Mouse (Mus musculus) erythroblast, embryonic 14.5 days (primary cell): Measurements from ENCODE around the gene Daam1. TPM values are rescaled to one million over a fixed set of nuclear protein-coding genes. Genes with fewer than 3 reads are reported as not detected.

Experiments
- H3K27me3 ChIP-seq: 2 replicates; pipeline ENCODE4 v1.6.1; 2012; ENCODE audit warnings: inconsistent platforms; ENCODE audit not compliant: control insufficient read depth
- H3K36me3 ChIP-seq: 2 replicates; pipeline ENCODE4 v1.6.1; 2012; ENCODE audit warnings: mild to moderate bottlenecking, inconsistent platforms; ENCODE audit not compliant: control insufficient read depth
- H3K4me1 ChIP-seq: 2 replicates; pipeline ENCODE4 v1.6.1; 2012; ENCODE audit warnings: inconsistent platforms; ENCODE audit not compliant: control insufficient read depth
- H3K4me3 ChIP-seq: replicated peaks from 2 replicates; pipeline ENCODE3; 2012; ENCODE audit warnings: moderate library complexity, mild to moderate bottlenecking, inconsistent platforms
- H3K9me3 ChIP-seq: 2 replicates; pipeline ENCODE4 v1.6.1; 2012; ENCODE audit warnings: low read length, inconsistent platforms, mixed read lengths; ENCODE audit not compliant: control insufficient read depth
- GATA1 ChIP-seq: IDR thresholded peaks from 2 replicates; pipeline ENCODE4 v1.6.1; 2012; ENCODE audit warnings: low read length, inconsistent platforms, mixed read lengths
- TAL1 ChIP-seq: IDR thresholded peaks from 3 replicates; pipeline ENCODE4 v1.6.1; 2012; ENCODE audit warnings: low read length, inconsistent platforms, mixed read lengths
- polyA plus RNA-seq: library from polyadenylated mRNA; stranded (reverse); fragments of >175 nt; gene quantifications from 2 replicates; pipeline ENCODE4 v1.2.3, GENCODE M21; 2012

Gene Daam1
- polyA plus RNA-seq, 1 experiment: 2.2 TPM

DNA sequence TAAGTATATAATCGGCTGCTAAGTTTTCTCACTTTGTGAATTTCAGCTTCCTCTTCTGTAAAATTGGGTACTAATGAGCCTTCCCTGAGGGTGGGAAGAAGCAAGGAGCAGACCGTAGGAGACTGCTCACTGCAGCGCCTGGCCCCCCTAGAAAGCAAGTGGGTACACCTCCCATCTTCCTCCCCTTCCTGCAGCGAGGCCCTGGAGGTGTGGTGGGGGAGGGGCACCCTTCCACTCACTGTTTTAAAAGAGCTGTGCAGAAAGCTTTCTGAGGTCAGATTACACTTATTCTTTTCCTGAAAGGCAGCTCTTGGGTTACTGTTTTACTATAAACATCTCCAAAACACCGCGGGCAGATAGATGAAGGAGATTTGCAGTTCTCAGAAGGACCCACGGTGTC is 34.4 kb upstream of the Daam1 start:
- H3K36me3 ChIP-seq: no peaks in the 10 kb centered on the region
- H3K27me3 ChIP-seq: no peaks in the 10 kb centered on the region
- H3K4me3 ChIP-seq: no peak overlapping the region
- no peaks in the 10 kb centered on the region for H3K4me1 ChIP-seq
- no peak for TF ChIP-seq TAL1
- TF ChIP-seq GATA1: no peak
- no peaks in the 10 kb centered on the region for H3K9me3 ChIP-seq

DNA sequence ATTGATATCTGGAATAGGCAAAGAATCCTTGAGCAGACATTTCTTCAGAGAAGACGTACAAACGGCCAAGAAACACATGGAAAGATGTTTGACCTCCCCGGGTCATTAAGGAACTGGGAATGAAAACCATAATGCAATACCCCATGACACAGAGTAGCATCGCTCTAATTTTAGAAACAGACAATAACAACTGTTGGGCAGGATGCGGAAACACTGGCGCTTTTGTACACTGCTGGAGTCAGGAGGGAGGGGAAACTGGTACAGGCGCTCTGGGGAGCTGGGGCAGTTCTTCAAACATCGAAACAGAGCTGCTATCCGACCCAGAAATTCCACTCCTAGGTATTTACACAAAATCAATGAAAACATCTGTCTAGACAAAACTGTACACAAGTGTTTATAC is 23.6 kb upstream of the Daam1 start:
- Histone ChIP-seq H3K4me1 (no peaks in the 10 kb centered on the region), H3K4me3 (no peak overlapping the region), H3K9me3 (no peaks in the 10 kb centered on the region), H3K27me3 (peaks cover 3% of the 10 kb centered on the region; the same call in 1 of the 2 replicates), H3K36me3 (no peaks in the 10 kb centered on the region)
- TF ChIP-seq GATA1 (no peak), TAL1 (no peak)

DNA sequence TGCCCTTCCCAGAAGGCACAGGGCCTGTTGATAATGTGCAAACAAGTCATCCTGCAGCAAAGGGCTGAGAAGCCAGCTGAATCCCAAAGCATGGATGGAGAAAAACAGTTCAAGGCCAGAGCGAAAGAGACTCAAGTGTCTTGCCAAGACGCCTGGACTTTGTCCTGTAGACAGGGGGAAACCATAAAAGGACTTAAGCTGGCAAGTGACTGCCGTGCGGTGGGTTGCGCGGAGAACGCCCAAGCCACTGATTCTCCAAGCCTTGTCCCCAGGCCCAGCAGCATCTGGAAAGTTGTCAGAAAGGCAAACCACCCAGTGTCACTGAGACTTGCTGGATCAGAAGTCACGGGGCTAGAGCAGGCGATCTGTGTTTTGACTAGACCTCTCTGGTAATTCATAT is 22.2 kb upstream of the Daam1 start:
- H3K36me3 ChIP-seq: no peaks in the 10 kb centered on the region
- no peaks in the 10 kb centered on the region for H3K9me3 ChIP-seq
- TF ChIP-seq GATA1 (no peak), TAL1 (no peak)

DNA sequence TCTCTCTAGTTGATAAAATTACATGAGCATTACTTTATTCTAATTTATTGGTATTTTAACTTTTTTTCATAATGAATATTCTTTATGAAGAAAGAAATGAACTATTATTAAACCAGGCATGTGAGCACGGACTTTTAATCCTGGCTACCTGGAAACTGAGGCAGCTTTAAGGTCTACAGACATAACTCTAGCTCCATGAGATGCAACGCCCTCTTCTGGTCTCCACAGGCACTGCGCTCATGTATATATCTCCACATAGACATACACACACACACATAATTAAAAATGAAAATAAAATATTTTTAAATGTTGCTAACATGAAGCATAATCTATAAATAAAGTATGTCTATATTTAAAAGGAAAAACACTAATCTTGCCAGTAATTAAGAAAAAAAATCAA is 21.3 kb upstream of the Daam1 start:
- TF ChIP-seq TAL1 (no peak), GATA1 (no peak)
- Histone ChIP-seq H3K4me3 (no peak overlapping the region), H3K4me1 (no peaks in the 10 kb centered on the region), H3K36me3 (no peaks in the 10 kb centered on the region), H3K27me3 (peaks cover 9% of the 10 kb centered on the region), H3K9me3 (no peaks in the 10 kb centered on the region)

More for the DNA sequence above, 22.2 kb upstream of the Daam1 start:
- Histone ChIP-seq H3K4me3 (no peak overlapping the region), H3K4me1 (no peaks in the 10 kb centered on the region), H3K27me3 (peaks cover 8% of the 10 kb centered on the region)

DNA sequence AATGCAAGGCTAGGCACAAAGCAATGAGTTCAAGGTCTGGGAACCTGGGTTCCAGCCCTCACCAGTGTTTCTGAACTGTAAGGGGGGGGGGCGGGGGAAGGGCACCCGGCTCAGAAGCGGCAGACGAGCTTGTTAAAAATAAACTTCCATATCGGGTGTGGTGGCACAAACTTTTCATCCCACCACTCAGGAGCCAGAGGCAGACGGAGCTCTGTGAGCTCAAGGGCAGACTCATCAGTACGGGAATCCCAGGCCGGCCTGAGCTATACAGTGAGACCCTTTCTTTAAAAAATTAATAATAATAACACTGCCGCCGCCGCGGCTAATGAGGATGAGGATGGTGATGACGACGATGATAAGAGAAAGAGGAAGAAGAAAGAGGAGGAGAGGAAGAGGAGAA is 18.3 kb upstream of the Daam1 start:
- Histone ChIP-seq H3K36me3 (no peaks in the 10 kb centered on the region), H3K27me3 (peaks cover 14% of the 10 kb centered on the region), H3K4me3 (no peak overlapping the region), H3K9me3 (no peaks in the 10 kb centered on the region), H3K4me1 (no peaks in the 10 kb centered on the region)
- TF ChIP-seq TAL1: no peak
- TF ChIP-seq GATA1: no peak

DNA sequence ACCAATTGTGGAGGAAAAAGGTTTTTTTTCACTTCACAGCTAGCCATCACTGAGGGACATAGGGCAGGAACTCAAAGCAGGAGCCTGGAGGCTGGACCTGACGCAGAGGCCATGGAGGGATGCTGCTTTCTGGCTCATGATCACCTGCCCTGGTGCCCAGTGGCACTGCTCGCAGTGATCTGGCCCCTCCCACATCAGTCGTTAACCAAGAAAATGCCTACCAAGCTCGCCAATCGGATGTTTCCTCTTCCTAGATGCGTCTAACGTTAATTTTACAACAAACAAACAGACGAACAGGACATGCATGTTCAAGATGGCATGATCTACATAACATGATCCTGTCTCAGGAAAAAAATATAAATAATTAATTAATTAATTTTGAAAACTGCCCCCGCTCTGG is 17.6 kb upstream of the Daam1 start:
- H3K36me3 ChIP-seq: no peaks in the 10 kb centered on the region
- TF ChIP-seq GATA1: no peak
- TF ChIP-seq TAL1: no peak
- no peaks in the 10 kb centered on the region for H3K4me1 ChIP-seq
- no peak overlapping the region for H3K4me3 ChIP-seq
- H3K27me3 ChIP-seq: peaks cover 14% of the 10 kb centered on the region
- no peaks in the 10 kb centered on the region for H3K9me3 ChIP-seq

DNA sequence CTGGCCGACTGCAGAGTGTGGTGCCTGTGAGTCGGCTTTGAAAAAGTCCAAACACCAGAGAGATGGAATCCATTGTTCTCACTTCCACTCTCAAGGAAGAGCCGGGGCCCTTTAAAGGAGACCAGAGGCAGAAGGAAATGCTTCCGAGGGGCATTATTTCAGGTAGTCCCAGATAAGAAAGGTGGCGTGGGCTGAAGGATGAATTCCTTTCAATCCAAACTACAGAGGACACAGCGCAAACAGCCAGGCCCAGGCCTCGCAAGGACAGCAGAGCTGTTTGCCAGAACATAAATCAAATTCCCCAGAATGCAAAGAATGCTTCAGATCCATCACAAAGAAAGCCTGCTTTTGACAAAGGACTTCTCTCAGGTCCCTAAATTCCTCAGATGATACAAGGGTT is 17.1 kb upstream of the Daam1 start:
- Histone ChIP-seq H3K36me3 (no peaks in the 10 kb centered on the region), H3K4me3 (no peak overlapping the region), H3K9me3 (no peaks in the 10 kb centered on the region), H3K4me1 (no peaks in the 10 kb centered on the region), H3K27me3 (peaks cover 14% of the 10 kb centered on the region)
- TF ChIP-seq TAL1 (no peak), GATA1 (no peak)

DNA sequence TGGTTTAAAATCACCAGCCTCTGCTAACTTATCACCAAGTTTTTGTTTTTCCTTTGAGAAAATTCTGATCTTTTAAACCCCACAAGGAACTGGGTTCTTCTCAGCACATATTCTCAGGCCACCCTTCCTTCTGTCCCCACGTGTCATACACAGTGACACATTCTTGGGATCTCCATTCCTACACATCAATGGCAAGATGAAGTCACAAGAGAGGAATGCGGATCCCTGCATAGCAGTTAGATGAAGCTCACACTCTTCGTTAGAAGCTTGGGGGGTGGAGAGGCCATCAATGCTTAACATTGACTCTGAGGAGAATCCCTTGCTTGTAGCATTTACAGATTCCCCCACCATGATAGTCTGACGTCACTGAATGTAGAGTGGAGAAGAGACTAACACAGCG is 10.8 kb upstream of the Daam1 start:
- peaks cover 5% of the 10 kb centered on the region for H3K27me3 ChIP-seq
- H3K4me3 ChIP-seq: no peak overlapping the region
- no peak for TF ChIP-seq TAL1
- TF ChIP-seq GATA1: no peak
- peaks cover 2% of the 10 kb centered on the region for H3K4me1 ChIP-seq
- no peaks in the 10 kb centered on the region for H3K36me3 ChIP-seq
- no peaks in the 10 kb centered on the region for H3K9me3 ChIP-seq

DNA sequence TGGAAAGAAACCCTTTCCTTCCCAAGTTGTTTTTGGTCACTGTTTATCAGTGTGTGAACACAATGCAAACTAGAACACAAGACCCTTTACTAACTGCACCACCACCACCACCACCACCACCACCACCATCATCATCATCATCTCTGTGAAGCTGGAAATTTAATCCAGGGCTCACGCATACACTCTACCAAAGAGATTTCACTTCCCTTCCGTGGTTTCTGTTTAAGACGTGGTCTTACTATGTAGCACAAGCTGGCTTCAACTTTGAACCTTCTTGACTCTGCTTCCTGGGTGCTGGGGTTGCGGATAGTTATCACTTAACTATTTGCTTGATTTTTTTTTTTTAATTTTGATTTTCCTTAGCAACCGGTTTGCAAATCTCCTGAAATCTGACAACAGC is 9.6 kb upstream of the Daam1 start:
- no peaks in the 10 kb centered on the region for H3K36me3 ChIP-seq
- no peaks in the 10 kb centered on the region for H3K9me3 ChIP-seq
- no peak overlapping the region for H3K4me3 ChIP-seq
- peaks cover 5% of the 10 kb centered on the region for H3K27me3 ChIP-seq
- TF ChIP-seq GATA1 (no peak), TAL1 (no peak)
- H3K4me1 ChIP-seq: peaks cover 2% of the 10 kb centered on the region

DNA sequence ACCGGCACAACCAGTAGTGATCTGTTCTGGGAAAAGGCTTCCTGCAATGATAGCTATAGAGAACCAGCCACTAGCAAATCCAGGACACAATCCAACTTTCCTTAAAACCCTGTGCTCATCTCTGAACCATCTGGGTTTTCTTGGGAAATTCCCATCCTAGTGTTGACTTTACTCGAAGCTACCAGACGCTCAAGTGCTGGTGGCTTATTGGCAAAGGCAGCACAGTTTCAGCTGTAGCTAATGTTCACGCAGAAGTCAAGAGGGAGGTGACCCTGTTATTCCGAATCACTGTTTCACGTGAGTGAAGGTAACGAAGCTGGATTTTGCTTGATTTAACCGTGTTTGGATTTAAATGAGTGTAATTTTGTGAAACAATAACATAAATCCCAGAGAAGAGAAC is 9.1 kb upstream of the Daam1 start:
- H3K27me3 ChIP-seq: peaks cover 2% of the 10 kb centered on the region
- no peaks in the 10 kb centered on the region for H3K9me3 ChIP-seq
- TF ChIP-seq TAL1 (no peak), GATA1 (no peak)
- no peaks in the 10 kb centered on the region for H3K36me3 ChIP-seq
- H3K4me1 ChIP-seq: peaks cover 2% of the 10 kb centered on the region
- H3K4me3 ChIP-seq: no peak overlapping the region
